Mouse (Mus musculus): ENCODE results near the gene Rela.
"Not testable (repeated sequence)": the region's sequence is repeated elsewhere in the genome, so short reads cannot be mapped to it uniquely, and the experiment has no call there.

The Rela gene

GRCm38 (mm10) chr19:5664669-5665257 lies 27.5 kb downstream of the Rela start:
- DNase-seq (ENCODE audit: low spot score in 2 of 2) = peak in 1 of 2 experiments; percentile 44

GRCm38 (mm10) chr19:5665465-5665864 lies 28.2 kb downstream of the Rela start:
- peak; percentile 85 to 88 for DNase-seq (ENCODE audit: low spot score in 2 of 2)

DNA sequence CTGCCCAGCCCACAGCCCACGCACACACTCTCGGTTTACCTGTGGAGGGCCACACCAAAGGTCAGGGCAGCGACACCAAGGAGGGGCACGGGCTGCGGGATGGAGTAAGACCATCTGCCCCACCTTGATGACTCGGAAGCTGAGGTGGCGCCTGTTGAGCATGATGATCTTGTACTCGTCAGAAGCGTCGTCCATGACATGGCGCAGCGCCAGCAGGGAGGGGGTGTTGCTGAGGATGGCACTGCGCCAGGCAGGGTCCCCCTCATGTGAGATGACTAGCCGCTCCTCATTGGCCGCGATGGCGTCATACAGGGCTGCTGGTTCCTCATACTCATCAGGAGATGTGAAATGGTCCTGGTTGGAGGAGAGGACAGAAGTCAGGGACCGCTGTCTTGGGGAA lies 29.1 kb downstream of the Rela start:
- DNase-seq (ENCODE audit: low spot score in 2 of 2) = no peak

GRCm38 (mm10) chr19:5668372-5668771 lies 31.1 kb downstream of the Rela start:
- no peak for DNase-seq (ENCODE audit: low spot score in 2 of 2)

- DNase-seq (ENCODE audit: low spot score in 2 of 2) = no peak
These were observed 43.1 kb downstream of the Rela start for GRCm38 (mm10) chr19:5680432-5680831.

GRCm38 (mm10) chr19:5684236-5684635 lies 47.0 kb downstream of the Rela start:
- no peak for DNase-seq (ENCODE audit: low spot score in 2 of 2)

GRCm38 (mm10) chr19:5684985-5685384 lies 47.7 kb downstream of the Rela start:
- DNase-seq (ENCODE audit: low spot score in 2 of 2) = no peak

GRCm38 (mm10) chr19:5685431-5685830 lies 48.1 kb downstream of the Rela start:
- no peak for DNase-seq (ENCODE audit: low spot score in 2 of 2)

- DNase-seq (ENCODE audit: low spot score in 2 of 2) = no peak
These were observed 48.6 kb downstream of the Rela start for GRCm38 (mm10) chr19:5685861-5686260.

DNA sequence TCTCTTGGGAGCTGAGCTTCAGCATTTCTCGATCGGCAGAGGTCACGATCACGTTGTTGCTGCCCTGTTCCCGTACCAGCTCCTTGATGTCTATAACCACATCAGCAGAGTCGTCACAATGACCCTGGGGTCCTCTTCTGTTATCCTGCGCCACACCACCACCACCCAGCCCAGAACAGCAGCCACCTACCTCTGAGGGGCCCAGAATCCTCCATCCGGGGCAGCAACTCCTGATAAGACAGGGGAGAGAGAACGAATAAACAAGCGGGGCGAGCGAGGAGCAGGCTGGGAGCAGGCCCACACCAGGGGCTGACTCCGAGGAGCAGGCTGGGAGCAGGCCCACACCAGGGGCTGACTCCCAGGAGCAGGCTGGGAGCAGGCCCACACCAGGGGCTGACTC lies 49.2 kb downstream of the Rela start:
- no peak for DNase-seq (ENCODE audit: low spot score in 2 of 2)

DNA sequence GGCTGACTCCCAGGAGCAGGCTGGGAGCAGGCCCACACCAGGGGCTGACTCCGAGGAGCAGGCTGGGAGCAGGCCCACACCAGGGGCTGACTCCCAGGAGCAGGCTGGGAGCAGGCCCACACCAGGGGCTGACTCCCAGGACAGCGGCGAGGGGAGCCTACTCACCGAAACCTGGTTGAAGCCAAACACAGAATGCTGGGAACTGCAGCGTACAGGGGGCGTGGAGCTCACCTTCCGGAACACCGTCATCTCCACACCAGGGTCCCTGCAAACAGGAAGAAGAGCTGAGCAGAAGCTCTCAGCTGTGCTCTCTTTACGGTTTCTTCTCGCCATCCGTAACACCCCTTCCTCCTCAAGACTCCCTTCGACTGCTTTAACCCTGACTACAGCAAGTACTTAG lies 49.7 kb downstream of the Rela start:
- DNase-seq (ENCODE audit: low spot score in 2 of 2) = not testable (repeated sequence)

DNA sequence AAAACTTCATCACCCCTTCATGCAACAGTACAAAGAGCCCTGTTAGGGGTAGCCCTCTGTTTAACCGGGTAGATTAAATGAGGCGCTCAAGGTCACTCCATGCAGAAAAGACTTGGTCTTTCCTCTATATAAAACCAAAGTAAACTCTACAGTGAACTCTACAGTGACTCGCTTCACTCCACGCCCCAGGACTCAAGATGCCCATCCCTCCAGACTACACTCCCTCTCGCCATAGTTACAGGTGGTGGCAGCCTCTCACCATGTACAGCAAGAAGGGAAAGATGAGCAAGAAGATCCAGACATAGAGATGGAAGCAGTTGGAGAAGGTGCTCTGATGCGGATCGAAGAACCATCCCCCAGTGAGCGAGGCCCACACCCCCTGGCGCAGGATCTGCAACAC lies 50.5 kb downstream of the Rela start:
- DNase-seq (ENCODE audit: low spot score in 2 of 2) = no peak

DNA sequence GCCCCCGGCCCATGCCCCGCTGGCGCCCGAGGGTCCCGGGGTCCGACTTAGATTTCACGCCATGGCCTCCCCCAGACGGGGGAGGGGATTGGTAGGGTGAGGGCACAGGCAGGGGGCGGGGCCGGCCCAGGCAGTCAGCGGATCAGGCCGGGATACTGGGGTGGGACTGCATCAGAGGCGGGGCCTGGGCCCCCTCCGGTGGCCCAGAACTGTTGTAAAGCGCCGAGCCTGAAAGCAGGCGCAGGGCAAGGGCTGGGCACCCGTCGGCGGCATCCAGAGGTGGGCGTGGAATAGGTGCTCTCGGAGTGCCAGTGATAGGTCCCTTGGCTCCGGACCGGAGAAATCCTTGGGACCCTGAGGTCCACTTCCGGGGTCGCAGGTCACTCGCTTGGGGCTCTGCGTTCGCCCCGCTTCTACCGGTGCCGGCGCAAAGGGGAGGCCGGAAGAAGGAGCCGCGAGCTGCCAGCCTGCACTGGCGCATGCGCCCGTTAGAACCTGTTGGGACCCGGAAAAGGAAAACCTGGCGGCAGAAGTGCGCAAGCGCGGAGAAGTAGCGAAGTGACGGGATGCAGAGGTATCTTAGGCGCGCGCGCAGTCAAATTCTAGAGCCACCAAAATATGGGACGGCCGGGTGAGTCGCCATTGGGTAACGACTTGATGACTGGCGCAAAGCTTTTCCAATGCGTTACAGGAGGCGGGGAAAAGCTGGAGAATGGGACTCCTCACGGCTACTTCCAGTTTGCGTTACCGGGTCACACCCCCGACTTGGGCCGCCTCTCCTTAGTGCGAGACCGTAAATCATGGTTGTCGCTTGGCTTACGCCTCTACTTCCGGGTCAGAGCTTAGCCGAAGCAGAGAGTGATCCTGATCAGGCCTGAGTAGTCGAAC lies 51.2 kb downstream of the Rela start, which contains the start of the genes Map3k11 and Pcnx3:
Map3k11 (plus strand) TSS at position 543 of the 888 bp plus-strand sequence.
Pcnx3 (minus strand) TSS at position 709 of the 888 bp plus-strand sequence.
- peak; percentile 94 to 96 for DNase-seq (ENCODE audit: low spot score in 2 of 2)

- DNase-seq (ENCODE audit: low spot score in 2 of 2) = no peak
These were observed 51.8 kb downstream of the Rela start for GRCm38 (mm10) chr19:5689088-5689428.

- DNase-seq (ENCODE audit: low spot score in 2 of 2) = peak; percentile 85 to 90
These were observed 52.5 kb downstream of the Rela start for GRCm38 (mm10) chr19:5689565-5690342.

DNA sequence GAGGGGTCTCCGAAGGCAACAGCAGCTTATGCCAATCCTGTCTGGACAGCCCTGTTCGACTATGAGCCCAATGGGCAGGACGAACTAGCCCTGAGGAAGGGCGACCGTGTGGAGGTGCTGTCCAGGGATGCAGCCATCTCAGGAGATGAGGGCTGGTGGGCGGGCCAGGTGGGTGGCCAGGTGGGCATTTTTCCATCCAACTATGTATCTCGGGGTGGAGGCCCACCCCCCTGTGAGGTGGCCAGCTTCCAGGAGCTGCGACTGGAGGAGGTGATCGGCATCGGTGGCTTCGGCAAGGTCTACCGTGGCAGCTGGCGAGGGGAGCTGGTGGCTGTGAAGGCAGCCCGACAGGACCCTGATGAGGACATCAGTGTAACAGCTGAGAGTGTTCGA lies 53.1 kb downstream of the Rela start:
- no peak for DNase-seq (ENCODE audit: low spot score in 2 of 2)

DNA sequence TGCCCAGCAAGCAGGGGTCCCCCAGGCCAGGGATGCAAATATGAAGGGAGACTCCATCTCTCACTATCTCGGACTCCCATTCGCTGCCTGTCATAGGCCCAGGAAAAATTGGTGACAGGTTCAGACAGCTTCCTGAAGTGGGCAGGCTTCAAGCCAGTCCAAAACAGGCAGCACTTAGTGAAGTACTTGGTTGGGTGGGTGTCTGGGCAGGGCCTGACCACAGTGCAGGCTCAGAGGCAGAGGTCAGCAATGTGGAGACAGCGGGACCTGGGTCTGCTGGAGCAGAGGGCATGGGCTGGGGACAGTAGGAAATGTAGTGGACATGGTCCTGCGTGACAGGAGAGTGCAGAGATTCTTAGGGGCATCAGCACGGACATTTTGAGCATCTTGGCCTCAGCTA lies 54.3 kb downstream of the Rela start:
- no peak for DNase-seq (ENCODE audit: low spot score in 2 of 2)

- DNase-seq (ENCODE audit: low spot score in 2 of 2) = no peak
These were observed 55.0 kb downstream of the Rela start for GRCm38 (mm10) chr19:5692086-5692912.

DNA sequence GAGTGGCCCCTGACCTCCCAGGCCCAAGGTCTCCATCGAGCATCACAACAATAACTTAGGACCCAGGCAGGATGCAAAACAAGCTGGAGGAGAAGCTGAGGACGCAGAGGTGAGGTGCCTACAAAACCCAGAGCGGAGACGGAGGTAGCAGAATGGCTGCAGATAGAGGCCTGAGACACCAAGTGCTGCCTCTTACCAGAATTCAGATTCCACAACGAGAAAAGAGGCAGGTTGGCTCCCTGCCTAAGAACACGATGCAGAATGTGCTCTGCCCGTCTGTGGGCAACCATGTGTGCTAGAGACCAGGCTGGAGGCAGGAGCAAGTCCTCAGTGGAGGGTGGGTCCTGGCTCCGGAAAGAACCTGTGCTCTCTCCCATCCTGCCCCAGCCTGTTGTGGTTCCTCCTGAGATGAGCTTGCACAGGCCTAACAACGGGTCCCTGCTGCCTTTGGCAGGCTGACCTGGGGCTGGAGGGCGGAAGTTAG lies 55.7 kb downstream of the Rela start:
- DNase-seq (ENCODE audit: low spot score in 2 of 2) = no peak

- DNase-seq (ENCODE audit: low spot score in 2 of 2) = no peak
These were observed 56.5 kb downstream of the Rela start for GRCm38 (mm10) chr19:5693801-5694200.

- no peak for DNase-seq (ENCODE audit: low spot score in 2 of 2)
These were observed 58.7 kb downstream of the Rela start for GRCm38 (mm10) chr19:5695849-5696462.

Measured in spleen, postnatal 4 days (tissue).